Mouse (Mus musculus): ENCODE results near the gene Adgrl1. TPM values are rescaled to one million over a fixed set of nuclear protein-coding genes. Genes with fewer than 3 reads are reported as not detected.

Adgrl1 gene
- polyA plus RNA-seq, 1 experiment from 2014 or later: 14.3 TPM

DNA sequence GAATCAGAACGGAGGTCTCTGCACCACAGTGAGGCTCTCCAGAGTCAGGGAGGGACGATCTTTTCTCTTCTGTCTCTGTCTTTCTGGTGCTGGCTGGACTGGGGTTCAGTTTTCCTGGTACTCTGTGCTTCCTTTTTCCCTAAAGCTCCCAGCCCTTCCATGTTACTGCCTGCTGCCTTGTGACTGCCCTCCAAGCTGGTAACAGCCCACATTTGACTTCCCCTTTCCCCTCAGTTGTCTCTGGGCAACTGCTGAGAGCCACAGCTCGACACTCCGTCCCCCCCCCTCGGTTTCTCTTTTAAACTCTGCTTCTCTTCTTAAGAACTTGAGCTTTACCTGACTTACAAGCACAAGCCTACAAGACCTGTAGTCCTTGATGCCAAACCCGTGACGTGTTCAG lies 89.3 kb downstream of the Adgrl1 start:
- no peak for DNase-seq (ENCODE audit: low spot score)

- no peak for DNase-seq (ENCODE audit: low spot score)
Measured at GRCm38 (mm10) chr8:83990170-83990569, 90.3 kb downstream of the Adgrl1 start.

Small RNA genes within 50 kb of the gene (microRNA-seq; reads per million reads assigned to microRNA genes)
- gene Gm44330 (ENCODE audit: borderline number of aligned reads): not detected
- gene Gm44450 (ENCODE audit: borderline number of aligned reads): not detected

Other genes starting within 250 kb of the Adgrl1 start
- gene Gipc1, start 247.4 kb upstream of the Adgrl1 start, polyA plus RNA-seq (2015; fragmentation: Nextera tagmentation; extraction: Ambion mirVana): 89.3 and 90.6 TPM in 2 replicates
- gene Ptger1, start 233.4 kb upstream of the Adgrl1 start, polyA plus RNA-seq (2015; fragmentation: Nextera tagmentation; extraction: Ambion mirVana): 0.42 and 0.82 TPM in 2 replicates
- 38.8 and 44.8 TPM in 2 replicates for gene Pkn1, start 200.9 kb upstream of the Adgrl1 start, polyA plus RNA-seq (2015; fragmentation: Nextera tagmentation; extraction: Ambion mirVana)
- 325 and 328 TPM in 2 replicates for gene Ddx39, start 184.9 kb upstream of the Adgrl1 start, polyA plus RNA-seq (2015; fragmentation: Nextera tagmentation; extraction: Ambion mirVana)
- 71.6 and 74.7 TPM in 2 replicates for gene Adgre5, start 158.8 kb upstream of the Adgrl1 start, polyA plus RNA-seq (2015; fragmentation: Nextera tagmentation; extraction: Ambion mirVana)
- 0.10 and 0.18 TPM in 2 replicates for gene Gm10644, start 55.1 kb downstream of the Adgrl1 start, polyA plus RNA-seq (2015; fragmentation: Nextera tagmentation; extraction: Ambion mirVana)
- 117 and 135 TPM in 2 replicates for gene Asf1b, start 55.4 kb downstream of the Adgrl1 start, polyA plus RNA-seq (2015; fragmentation: Nextera tagmentation; extraction: Ambion mirVana)
- 64.2 and 65.8 TPM in 2 replicates for gene Prkaca, start 72.9 kb downstream of the Adgrl1 start, polyA plus RNA-seq (2015; fragmentation: Nextera tagmentation; extraction: Ambion mirVana)
- gene Samd1, start 97.6 kb downstream of the Adgrl1 start, polyA plus RNA-seq (2015; fragmentation: Nextera tagmentation; extraction: Ambion mirVana): 10.7 and 11.5 TPM in 2 replicates
- 0.86 and 1.1 TPM in 2 replicates for gene 1700067K01Rik, start 101.4 kb downstream of the Adgrl1 start, polyA plus RNA-seq (2015; fragmentation: Nextera tagmentation; extraction: Ambion mirVana)
- gene 2210011C24Rik, start 112.1 kb downstream of the Adgrl1 start, polyA plus RNA-seq (2015; fragmentation: Nextera tagmentation; extraction: Ambion mirVana): 0.23 and 0.60 TPM in 2 replicates
- 5.1 and 5.8 TPM in 2 replicates for gene Palm3, start 121.4 kb downstream of the Adgrl1 start, polyA plus RNA-seq (2015; fragmentation: Nextera tagmentation; extraction: Ambion mirVana)
- 20.3 and 20.5 TPM in 2 replicates for gene Il27ra, start 142.5 kb downstream of the Adgrl1 start, polyA plus RNA-seq (2015; fragmentation: Nextera tagmentation; extraction: Ambion mirVana)
- 5.3 and 5.7 TPM in 2 replicates for gene Rln3, start 144.9 kb downstream of the Adgrl1 start, polyA plus RNA-seq (2015; fragmentation: Nextera tagmentation; extraction: Ambion mirVana)
- 0.90 TPM in 2 replicates for gene Gm10643, start 165.0 kb downstream of the Adgrl1 start, polyA plus RNA-seq (2015; fragmentation: Nextera tagmentation; extraction: Ambion mirVana)
- 5.4 and 6.1 TPM in 2 replicates for gene Rfx1, start 166.7 kb downstream of the Adgrl1 start, polyA plus RNA-seq (2015; fragmentation: Nextera tagmentation; extraction: Ambion mirVana)
- gene Dcaf15, start 204.7 kb downstream of the Adgrl1 start, polyA plus RNA-seq (2015; fragmentation: Nextera tagmentation; extraction: Ambion mirVana): 14.7 and 18.1 TPM in 2 replicates
- 2.1 and 2.3 TPM in 2 replicates for gene Podnl1, start 225.9 kb downstream of the Adgrl1 start, polyA plus RNA-seq (2015; fragmentation: Nextera tagmentation; extraction: Ambion mirVana)
- 18.9 and 20.1 TPM in 2 replicates for gene Cc2d1a, start 247.8 kb downstream of the Adgrl1 start, polyA plus RNA-seq (2015; fragmentation: Nextera tagmentation; extraction: Ambion mirVana)
- 1.3 and 1.4 TPM in 2 replicates for gene 4930432K21Rik, start 247.9 kb downstream of the Adgrl1 start, polyA plus RNA-seq (2015; fragmentation: Nextera tagmentation; extraction: Ambion mirVana)